Mouse (Mus musculus): ENCODE results near the gene Entpd3.
"Not testable (repeated sequence)": the region's sequence is repeated elsewhere in the genome, so short reads cannot be mapped to it uniquely, and the experiment has no call there.

- TF ChIP-seq CTCF (IDR thresholded peaks at IDR 0.05; ENCODE audit: extremely low read depth, insufficient read depth, insufficient read length, insufficient replicate concordance); POLR2A (IDR thresholded peaks at IDR 0.05; ENCODE audit: low read depth, low read length): not testable (repeated sequence)
Measured at GRCm38 (mm10) chr9:120533446-120533950, 6.1 kb upstream of the Entpd3 start.

All from spleen, adult 2 months (tissue).